Mouse (Mus musculus): ENCODE results near the gene Sema6d. TPM values are rescaled to one million over a fixed set of nuclear protein-coding genes. Genes with fewer than 3 reads are reported as not detected.

Sema6d gene
- polyA plus RNA-seq, 1 experiment = 59.6 TPM

DNA sequence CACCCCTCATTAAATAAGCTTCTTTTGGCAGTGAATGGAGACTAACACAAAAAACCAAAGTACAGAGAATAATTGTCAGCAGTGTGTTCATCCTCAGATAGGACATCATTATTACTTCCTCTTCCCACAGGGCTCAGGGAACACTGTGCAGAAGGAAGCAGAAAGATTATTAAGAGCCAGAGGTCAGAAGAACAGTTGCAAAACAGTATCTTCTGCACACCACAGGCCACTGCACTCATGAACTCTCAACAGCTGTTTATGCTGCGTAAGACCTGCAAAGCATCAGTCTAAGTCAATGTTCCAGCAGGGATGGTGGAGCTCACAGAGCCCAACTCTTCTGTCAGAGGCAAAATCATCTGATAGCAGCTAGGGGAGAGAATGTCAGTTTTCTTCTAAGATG is 600.6 kb downstream of the Sema6d start:
- Histone ChIP-seq H3K4me1 (ENCODE audit: control insufficient read depth, insufficient read depth, low read length) (no peaks in the 10 kb centered on the region), H3K27me3 (ENCODE audit: control insufficient read depth, insufficient read depth, low read length) (no peaks in the 10 kb centered on the region), H3K4me3 (replicated peaks; ENCODE audit: insufficient read depth, low read depth, low read length) (no peak overlapping the region), H3K27ac (ENCODE audit: insufficient read depth, low read length) (no peak overlapping the region)
- no peak for DNase-seq
- TF ChIP-seq POLR2A (IDR thresholded peaks at IDR 0.05; ENCODE audit: borderline replicate concordance, insufficient read depth, low read length) = no peak
- no peak for TF ChIP-seq CTCF (IDR thresholded peaks at IDR 0.05; ENCODE audit: borderline replicate concordance, insufficient read depth, low read depth, low read length)
- 100% methylated on average over 1 of the region's 1 CpGs for WGBS

DNA sequence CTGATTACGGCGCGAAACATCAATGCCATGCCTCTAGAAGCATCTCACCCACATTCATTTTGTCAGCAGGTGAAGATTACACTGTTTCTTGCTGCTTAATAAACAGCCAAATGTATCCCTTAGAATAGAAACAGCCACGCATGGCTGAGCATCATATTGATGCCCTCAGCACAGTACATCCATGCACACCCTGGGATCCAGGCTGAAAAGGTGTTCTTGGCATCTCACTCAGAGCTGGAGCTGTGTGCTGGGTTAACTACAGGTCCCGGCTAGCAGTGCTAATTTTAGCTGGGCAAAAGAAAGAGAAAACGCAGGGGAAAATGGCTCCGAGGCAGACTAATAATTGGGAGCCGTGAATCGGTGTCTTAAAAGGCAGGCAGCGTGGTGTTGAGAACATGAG is 612.9 kb downstream of the Sema6d start:
- Histone ChIP-seq H3K4me1 (ENCODE audit: control insufficient read depth, insufficient read depth, low read length) (no peaks in the 10 kb centered on the region), H3K4me3 (replicated peaks; ENCODE audit: insufficient read depth, low read depth, low read length) (peak overlapping the region; percentile 20), H3K27ac (ENCODE audit: insufficient read depth, low read length) (no peak overlapping the region), H3K27me3 (ENCODE audit: control insufficient read depth, insufficient read depth, low read length) (no peaks in the 10 kb centered on the region)
- no peak for TF ChIP-seq POLR2A (IDR thresholded peaks at IDR 0.05; ENCODE audit: borderline replicate concordance, insufficient read depth, low read length)
- no peak for TF ChIP-seq CTCF (IDR thresholded peaks at IDR 0.05; ENCODE audit: borderline replicate concordance, insufficient read depth, low read depth, low read length)
- peak; percentile 58 to 76 for DNase-seq
- 33% methylated on average over 10 of the region's 10 CpGs for WGBS

DNA sequence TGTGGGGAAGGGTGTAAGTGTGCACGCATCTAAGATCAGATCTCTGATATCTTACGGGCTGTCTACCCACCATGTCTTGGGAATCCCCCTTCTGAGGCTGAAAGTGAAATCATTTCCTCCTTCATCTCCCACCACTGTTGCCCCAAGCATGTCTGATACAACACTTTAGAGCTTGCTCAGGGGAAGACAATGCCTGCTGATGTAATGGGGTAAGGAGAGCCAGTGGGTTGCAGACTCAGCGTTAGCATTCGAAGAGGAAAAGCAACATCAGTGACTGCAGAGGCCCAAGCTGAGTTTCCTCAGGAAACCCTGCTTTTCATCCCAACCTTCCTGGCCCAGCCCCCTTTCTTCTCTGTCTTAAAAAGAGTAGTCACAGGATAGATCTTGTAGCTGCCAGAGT is 615.2 kb downstream of the Sema6d start:
- H3K27me3 ChIP-seq (ENCODE audit: control insufficient read depth, insufficient read depth, low read length) = no peaks in the 10 kb centered on the region
- no peaks in the 10 kb centered on the region for H3K4me1 ChIP-seq (ENCODE audit: control insufficient read depth, insufficient read depth, low read length)
- no peak for DNase-seq
- TF ChIP-seq POLR2A (IDR thresholded peaks at IDR 0.05; ENCODE audit: borderline replicate concordance, insufficient read depth, low read length) (no peak), CTCF (IDR thresholded peaks at IDR 0.05; ENCODE audit: borderline replicate concordance, insufficient read depth, low read depth, low read length) (no peak)
- no peak overlapping the region for H3K4me3 ChIP-seq (replicated peaks; ENCODE audit: insufficient read depth, low read depth, low read length)
- WGBS = 78% methylated on average over 4 of the region's 4 CpGs
- no peak overlapping the region for H3K27ac ChIP-seq (ENCODE audit: insufficient read depth, low read length)

DNA sequence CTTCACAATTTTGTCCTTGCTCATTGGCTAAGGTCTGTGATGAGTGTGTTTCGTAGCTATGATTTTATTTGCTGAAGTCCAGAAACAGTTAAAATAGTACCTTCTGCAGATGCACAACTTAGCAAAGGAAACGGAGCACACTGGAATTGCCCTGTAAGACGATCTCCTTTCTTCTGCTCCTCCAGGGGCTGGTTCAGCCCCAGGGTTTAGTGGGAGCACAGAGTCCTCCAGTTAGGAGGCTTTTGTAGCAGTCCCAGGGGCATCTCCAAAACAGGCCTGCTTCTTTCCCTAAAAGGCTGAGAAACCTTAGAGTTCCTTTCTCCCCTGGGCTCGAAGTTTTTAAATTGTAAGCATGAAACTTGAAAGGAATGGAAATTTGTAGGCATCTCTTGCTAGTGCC is 616.0 kb downstream of the Sema6d start:
- no peak for DNase-seq
- no peak for TF ChIP-seq CTCF (IDR thresholded peaks at IDR 0.05; ENCODE audit: borderline replicate concordance, insufficient read depth, low read depth, low read length)
- TF ChIP-seq POLR2A (IDR thresholded peaks at IDR 0.05; ENCODE audit: borderline replicate concordance, insufficient read depth, low read length) = no peak
- Histone ChIP-seq H3K27me3 (ENCODE audit: control insufficient read depth, insufficient read depth, low read length) (no peaks in the 10 kb centered on the region), H3K4me1 (ENCODE audit: control insufficient read depth, insufficient read depth, low read length) (no peaks in the 10 kb centered on the region), H3K4me3 (replicated peaks; ENCODE audit: insufficient read depth, low read depth, low read length) (no peak overlapping the region), H3K27ac (ENCODE audit: insufficient read depth, low read length) (no peak overlapping the region)
- 64% methylated on average over 4 of the region's 4 CpGs for WGBS

DNA sequence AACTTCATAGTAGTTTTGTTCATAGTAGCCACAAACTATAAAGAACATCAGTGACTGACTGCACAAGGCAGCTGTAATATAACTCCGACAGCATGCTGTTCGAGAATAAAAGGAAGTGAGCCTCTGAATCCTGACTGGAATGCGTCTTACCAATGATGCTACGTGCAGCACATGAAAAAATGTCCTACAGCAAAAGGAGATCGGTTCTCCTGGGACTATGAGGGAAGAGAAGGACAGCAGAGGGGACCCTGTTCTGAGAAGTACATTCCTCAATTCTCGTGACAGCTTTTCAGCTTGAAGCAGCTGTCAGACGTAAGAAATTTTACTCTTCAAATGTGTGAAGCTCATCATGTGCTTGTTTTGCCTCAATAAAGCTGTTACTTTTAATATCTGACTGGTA is 617.1 kb downstream of the Sema6d start:
- H3K4me3 ChIP-seq (replicated peaks; ENCODE audit: insufficient read depth, low read depth, low read length) = no peak overlapping the region
- TF ChIP-seq POLR2A (IDR thresholded peaks at IDR 0.05; ENCODE audit: borderline replicate concordance, insufficient read depth, low read length) (no peak), CTCF (IDR thresholded peaks at IDR 0.05; ENCODE audit: borderline replicate concordance, insufficient read depth, low read depth, low read length) (no peak)
- H3K27me3 ChIP-seq (ENCODE audit: control insufficient read depth, insufficient read depth, low read length) = no peaks in the 10 kb centered on the region
- no peak overlapping the region for H3K27ac ChIP-seq (ENCODE audit: insufficient read depth, low read length)
- no peak for DNase-seq
- H3K4me1 ChIP-seq (ENCODE audit: control insufficient read depth, insufficient read depth, low read length) = no peaks in the 10 kb centered on the region
- 61% methylated on average over 7 of the region's 7 CpGs for WGBS
